Mouse (Mus musculus): Measurements from ENCODE around the gene Gch1. TPM values are rescaled to one million over a fixed set of nuclear protein-coding genes. Genes with fewer than 3 reads are reported as not detected.
A peak's percentile ranks its signal among the peaks of the same experiment; 100 is the strongest.

Gene Gch1
- total and polyA plus RNA-seq, 3 experiments = 4.4 to 6.6 TPM; not detected in 1

- no peaks in the 10 kb centered on the region for H3K27me3 ChIP-seq (ENCODE audit: control insufficient read depth in 1 of 2, insufficient read depth in 2 of 2, low read length in 2 of 2)
- H3K4me3 ChIP-seq (ENCODE audit: control insufficient read depth in 1 of 2, insufficient read depth in 1 of 2, low read depth in 2 of 2, low read length in 2 of 2) = peak overlapping the region; percentile 76 to 90
- H3K4me1 ChIP-seq (ENCODE audit: control insufficient read depth in 1 of 2, insufficient read depth in 2 of 2, low read length in 2 of 2) = peaks cover 6 to 11% of the 10 kb centered on the region in 2 experiments; a peak in 3 of 4 replicates
- TF ChIP-seq HCFC1 (IDR thresholded peaks at IDR 0.05; ENCODE audit: low read depth, low read length) = 0 out of 2 replicates have a peak, but pooled peaks have one; percentile 14
- TF ChIP-seq NELFE (IDR thresholded peaks at IDR 0.05; ENCODE audit: low read depth, low read length) = peak; percentile 3; the same call in 1 of the 2 replicates
- TF ChIP-seq ELF1 (IDR thresholded peaks at IDR 0.05; ENCODE audit: low read depth, low read length) = peak; percentile 47; the same call in 1 of the 2 replicates
- no peak for TF ChIP-seq EP300 (IDR thresholded peaks at IDR 0.05; ENCODE audit: low read depth in 1 of 2, low read length in 2 of 2)
- TF ChIP-seq MAFK (IDR thresholded peaks at IDR 0.05; ENCODE audit: borderline replicate concordance, low read depth, low read length) = no peak
- peaks cover 12% of the 10 kb centered on the region for H3K79me2 ChIP-seq (ENCODE audit: control insufficient read depth, insufficient read depth, low read length, poor library complexity)
- peak overlapping the region; percentile 85 for H3K9ac ChIP-seq (ENCODE audit: control insufficient read depth, low read depth, low read length, poor library complexity, severe bottlenecking)
- H3K9me3 ChIP-seq (replicated peaks; ENCODE audit: insufficient read depth, low read length) = no peaks in the 10 kb centered on the region
- peaks cover 0 to 12% of the 10 kb centered on the region in 2 experiments; a peak in 2 of 4 replicates for H3K36me3 ChIP-seq (ENCODE audit: control insufficient read depth in 1 of 2, insufficient read depth in 2 of 2, low read length in 2 of 2)
- H3K27ac ChIP-seq (ENCODE audit: control insufficient read depth, low read depth, low read length) = peak overlapping the region; percentile 55
- DNase-seq (ENCODE audit: low read depth, low spot score) = peak; percentile 82
Measured at GRCm38 (mm10) chr14:47187666-47188360, 1.4 kb downstream of the Gch1 start.

GRCm38 (mm10) chr14:47187261-47187660, 2.0 kb downstream of the Gch1 start:
- no peaks in the 10 kb centered on the region for H3K9me3 ChIP-seq (replicated peaks; ENCODE audit: insufficient read depth, low read length)
- H3K4me3 ChIP-seq (ENCODE audit: control insufficient read depth in 1 of 2, insufficient read depth in 1 of 2, low read depth in 2 of 2, low read length in 2 of 2) = peak overlapping the region; percentile 12 to 90; a peak in 3 of 4 replicates
- H3K79me2 ChIP-seq (ENCODE audit: control insufficient read depth, insufficient read depth, low read length, poor library complexity) = peaks cover 14% of the 10 kb centered on the region
- TF ChIP-seq NRF1 (IDR thresholded peaks at IDR 0.05; ENCODE audit: insufficient read depth, low read depth, low read length, poor library complexity, severe bottlenecking) (no peak), RCOR1 (IDR thresholded peaks at IDR 0.05; ENCODE audit: low read depth, low read length) (no peak), POLR2AphosphoS5 (IDR thresholded peaks at IDR 0.05; ENCODE audit: borderline replicate concordance, low read depth, low read length) (no peak), HCFC1 (IDR thresholded peaks at IDR 0.05; ENCODE audit: low read depth, low read length) (no peak), MYC (IDR thresholded peaks at IDR 0.05; ENCODE audit: low read depth, low read length) (no peak), RAD21 (IDR thresholded peaks at IDR 0.05; ENCODE audit: low read depth, low read length) (no peak), ZMIZ1 (IDR thresholded peaks at IDR 0.05; ENCODE audit: low read depth, low read length) (no peak), ZKSCAN1 (IDR thresholded peaks at IDR 0.05; ENCODE audit: low read depth, low read length) (no peak), USF2 (IDR thresholded peaks at IDR 0.05; ENCODE audit: borderline replicate concordance in 1 of 2, insufficient read depth in 1 of 2, low read depth in 1 of 2, low read length in 2 of 2) (no peak), KAT2A (conservative IDR thresholded peaks at IDR 0.05; ENCODE audit: low read depth, low read length) (no peak), CTCF (IDR thresholded peaks at IDR 0.05 in 2 of 3, conservative IDR thresholded peaks at IDR 0.05 in 1 of 3; ENCODE audit: control insufficient read depth in 1 of 3, insufficient read depth in 1 of 3, low read depth in 2 of 3, low read length in 3 of 3, poor library complexity in 1 of 3, severe bottlenecking in 1 of 3) (no peak), POLR2AphosphoS2 (IDR thresholded peaks at IDR 0.05; ENCODE audit: low read length) (no peak), UBTF (IDR thresholded peaks at IDR 0.05; ENCODE audit: borderline replicate concordance, insufficient read depth, low read depth, low read length) (no peak), EP300 (IDR thresholded peaks at IDR 0.05; ENCODE audit: low read depth in 1 of 2, low read length in 2 of 2) (no peak), MXI1 (IDR thresholded peaks at IDR 0.05; ENCODE audit: low read depth, low read length) (no peak), MAZ (IDR thresholded peaks at IDR 0.05; ENCODE audit: low read depth, low read length) (no peak)
- DNase-seq (ENCODE audit: low read depth, low spot score) = no peak
- no peaks in the 10 kb centered on the region for H3K27me3 ChIP-seq (ENCODE audit: control insufficient read depth in 1 of 2, insufficient read depth in 2 of 2, low read length in 2 of 2)
- peaks cover 0 to 12% of the 10 kb centered on the region in 2 experiments; a peak in 2 of 4 replicates for H3K36me3 ChIP-seq (ENCODE audit: control insufficient read depth in 1 of 2, insufficient read depth in 2 of 2, low read length in 2 of 2)
- H3K4me1 ChIP-seq (ENCODE audit: control insufficient read depth in 1 of 2, insufficient read depth in 2 of 2, low read length in 2 of 2) = peaks cover 6 to 11% of the 10 kb centered on the region in 2 experiments; a peak in 3 of 4 replicates
- no peak overlapping the region for H3K27ac ChIP-seq (ENCODE audit: control insufficient read depth, low read depth, low read length)
- H3K9ac ChIP-seq (ENCODE audit: control insufficient read depth, low read depth, low read length, poor library complexity, severe bottlenecking) = no peak overlapping the region

Measured in MEL (cell line).